Mouse (Mus musculus) Patski (cell line): ENCODE data around the gene Gm7030. TPM values are rescaled to one million over a fixed set of nuclear protein-coding genes. Genes with fewer than 3 reads are reported as not detected.
A peak's percentile ranks its signal among the peaks of the same experiment; 100 is the strongest.
"Not testable (repeated sequence)": the region's sequence is repeated elsewhere in the genome, so short reads cannot be mapped to it uniquely, and the experiment has no call there.

ENCODE experiments used
- ATAC-seq: fragments of 100-300 bp; one replicate; pipeline ENCODE4 v1.8.0; 2021
- CTCF ChIA-PET: fragments of 350-600 bp; sonication (Branson Sonifier 250); formaldehyde crosslinking; loops from one replicate; lab custom pipeline; 2022; ENCODE audit warnings: inconsistent platforms; lab: Charles Lee
- POLR2A ChIA-PET: fragments of 350-600 bp; sonication (Branson Sonifier 250); formaldehyde crosslinking; loops from one replicate; lab custom pipeline; 2022; ENCODE audit warnings: antibody characterized with exemption, inconsistent platforms; lab: Charles Lee
- DNase-seq: peaks from one replicate; pipeline ENCODE4 v3.0.0-alpha.2; 2011; ENCODE audit warnings: low read depth, low spot score
- H3K27me3 ChIP-seq: fragments of 371-371 bp; one replicate; pipeline ENCODE4 v1.5.1; 2021
- CTCF ChIP-seq: fragments of 100-300 bp; IDR thresholded peaks from one replicate; pipeline ENCODE4 v1.5.1; 2021
- in situ Hi-C: fragments of 300-500 bp; cut with MboI; formaldehyde crosslinking; loops from 3 replicates; pipeline ENCODE4 v1.11.1; 2018; ENCODE audit warnings: low pct_unique_long_range_greater_than_20kb, mixed read lengths
- polyA plus RNA-seq: library from polyadenylated mRNA; unstranded; gene quantifications from one replicate; pipeline ENCODE4 v1.2.3, GENCODE M21; 2021

Gm7030 gene
- polyA plus RNA-seq, 1 experiment from 2014 or later, result not detected

GRCm38 (mm10) chr17:36120839-36121238 is 8.4 kb downstream of the Gm7030 start:
- ATAC-seq, in situ Hi-C loops, DNase-seq, H3K27me3 ChIP-seq: not testable (repeated sequence)
- ChIA-PET POLR2A (interaction anchor here (0.7 kb wide), 1 partner anchor 56 kb away, joined by 3 read pairs; no protein-coding TSS in a partner anchor), CTCF (interaction anchor here (0.7 kb wide), 1 partner anchor 123 kb away, joined by 3 read pairs; no protein-coding TSS in a partner anchor)

GRCm38 (mm10) chr17:36116545-36116944 is 12.7 kb downstream of the Gm7030 start:
- POLR2A ChIA-PET, ATAC-seq, CTCF ChIA-PET, DNase-seq, H3K27me3 ChIP-seq: not testable (repeated sequence)
- in situ Hi-C loops, result loop anchor here (5.0 to 10.0 kb wide), 3 partner anchors 82 to 182 kb away; partner anchors contain the start of gene H2-T23

GRCm38 (mm10) chr17:36113979-36114593 is 15.1 kb downstream of the Gm7030 start:
- ATAC-seq, result peak; percentile 60
- CTCF ChIA-PET, result interaction anchor here (1.5 kb wide), 1 partner anchor 78 kb away, joined by 4 read pairs; no protein-coding TSS in a partner anchor
- H3K27me3 ChIP-seq, POLR2A ChIA-PET, DNase-seq: not testable (repeated sequence)
- in situ Hi-C loops, result loop anchor here (10.0 kb wide), 2 partner anchors 79 to 179 kb away; partner anchors contain the start of gene H2-T23
- peak; percentile 71 for TF ChIP-seq CTCF

- H3K27me3 ChIP-seq, CTCF ChIA-PET, DNase-seq, POLR2A ChIA-PET: not testable (repeated sequence)
- ATAC-seq, result peak; percentile 15
- in situ Hi-C loops, result loop anchor here (10.0 kb wide), 2 partner anchors 77 to 177 kb away; partner anchors contain the start of gene H2-T23
Measured at GRCm38 (mm10) chr17:36111510-36111868, 17.7 kb downstream of the Gm7030 start.

- POLR2A ChIA-PET, DNase-seq, CTCF ChIA-PET, H3K27me3 ChIP-seq: not testable (repeated sequence)
- in situ Hi-C loops, result loop anchor here (10.0 kb wide), 2 partner anchors 76 to 176 kb away; partner anchors contain the start of gene H2-T23
- ATAC-seq, result peak; percentile 31
Measured at GRCm38 (mm10) chr17:36110641-36111509, 18.4 kb downstream of the Gm7030 start.

- ATAC-seq, POLR2A ChIA-PET, H3K27me3 ChIP-seq, DNase-seq: not testable (repeated sequence)
- CTCF ChIA-PET, result interaction anchor here (1.0 kb wide), 1 partner anchor 10 kb away, joined by 3 read pairs; no protein-coding TSS in a partner anchor
- in situ Hi-C loops, result loop anchor here (10.0 kb wide), 2 partner anchors 75 to 175 kb away; partner anchors contain the start of gene H2-T23
Measured at GRCm38 (mm10) chr17:36110129-36110528, 19.1 kb downstream of the Gm7030 start.

GRCm38 (mm10) chr17:36102091-36102490 is 27.1 kb downstream of the Gm7030 start:
- in situ Hi-C loops, H3K27me3 ChIP-seq, DNase-seq, CTCF ChIA-PET, ATAC-seq, POLR2A ChIA-PET: not testable (repeated sequence)

GRCm38 (mm10) chr17:36099603-36100002 is 29.6 kb downstream of the Gm7030 start:
- not testable (repeated sequence) for DNase-seq, H3K27me3 ChIP-seq, ATAC-seq
- ChIA-PET CTCF (interaction anchor here (0.9 kb wide), 1 partner anchor 10 kb away, joined by 3 read pairs; no protein-coding TSS in a partner anchor), POLR2A (interaction anchor here (0.6 kb wide), 1 partner anchor 238 kb away, joined by 3 read pairs; the partner anchor contains the start of gene Nrm)
- in situ Hi-C loops, result loop anchor here (25.0 kb wide), 1 partner anchor 787 kb away; the partner anchor contains the start of gene H2-Q1

- TF ChIP-seq CTCF, result no peak
- POLR2A ChIA-PET, result no interaction called here
- H3K27me3 ChIP-seq, result peaks cover 9% of the 10 kb centered on the region
- in situ Hi-C loops, result loop anchor here (25.0 kb wide), 1 partner anchor 782 kb away; the partner anchor contains the start of gene H2-Q1
- DNase-seq (no peak), ATAC-seq (no peak)
- CTCF ChIA-PET, result interaction anchor here (0.9 kb wide), 1 partner anchor 33 kb away, joined by 3 read pairs; no protein-coding TSS in a partner anchor
Measured at GRCm38 (mm10) chr17:36093936-36094335, 35.3 kb downstream of the Gm7030 start.

- DNase-seq, ATAC-seq, POLR2A ChIA-PET, CTCF ChIA-PET: not testable (repeated sequence)
- in situ Hi-C loops, result loop anchor here (25.0 kb wide), 1 partner anchor 780 kb away; the partner anchor contains the start of gene H2-Q1
- peaks cover 11% of the 10 kb centered on the region for H3K27me3 ChIP-seq
Measured at GRCm38 (mm10) chr17:36092520-36092919, 36.7 kb downstream of the Gm7030 start.

- CTCF ChIA-PET, ATAC-seq, POLR2A ChIA-PET, DNase-seq: not testable (repeated sequence)
- in situ Hi-C loops, result loop anchor here (25.0 kb wide), 1 partner anchor 780 kb away; the partner anchor contains the start of gene H2-Q1
- H3K27me3 ChIP-seq, result peaks cover 11% of the 10 kb centered on the region
Measured at GRCm38 (mm10) chr17:36091933-36092332, 37.3 kb downstream of the Gm7030 start.

- H3K27me3 ChIP-seq, result peaks cover 22% of the 10 kb centered on the region
- CTCF ChIA-PET, ATAC-seq, DNase-seq, POLR2A ChIA-PET: not testable (repeated sequence)
- in situ Hi-C loops, result loop anchor here (5.0 to 25.0 kb wide), 2 partner anchors 101 to 774 kb away; partner anchors contain the start of gene H2-Q1
Measured at GRCm38 (mm10) chr17:36085976-36086375, 43.2 kb downstream of the Gm7030 start.
